8 mouse cellular contexts compared by ENCODE assay signal in genomic region chr17:56040857-56041163, GRCm38 (mm10). TPM values are rescaled to one million over a fixed set of nuclear protein-coding genes. Genes with fewer than 3 reads are reported as not detected.
DNase-seq lines count a peak whose midpoint lies in the region; ATAC-seq and TF ChIP-seq lines count a peak whose summit lies in the region.

No protein-coding gene starts in this region.

- H3K79me2 ChIP-seq in macrophage (ENCODE audit: inconsistent target): peaks cover 59% of the 10 kb centered on the region

- TF ChIP-seq CTCF in G1E (IDR thresholded peaks at IDR 0.05; ENCODE audit: low read depth, low read length): no peak
- TF ChIP-seq CTCF in heart, postnatal 0 days (IDR thresholded peaks at IDR 0.05; ENCODE audit: low read depth): no peak

- peak overlapping the region; percentile 96 for H3K4me2 ChIP-seq in heart, postnatal 0 days (ENCODE audit: low read depth, low read length)

- peaks cover 24% of the 10 kb centered on the region for H3K36me3 ChIP-seq in heart, embryonic 10.5 days
- H3K36me3 ChIP-seq in G1E (replicated peaks): peaks cover 40% of the 10 kb centered on the region
- H3K36me3 ChIP-seq in heart, postnatal 0 days (replicated peaks; ENCODE audit: control insufficient read depth, insufficient read depth, low read length): no peaks in the 10 kb centered on the region; the same call in 1 of the 2 replicates
- H3K36me3 ChIP-seq in macrophage (ENCODE audit: inconsistent target): no peaks in the 10 kb centered on the region

- intact Hi-C loops in heart, postnatal 25 days (cut with DNase I): no loop called here
- intact Hi-C loops in left cerebral cortex, postnatal 4 days (cut with DNase I): no loop called here

- WGBS in heart, embryonic 10.5 days: 2% methylated on average over 12 of the region's 12 CpGs
- under 1% methylated on average over 12 of the region's 12 CpGs for WGBS in heart, postnatal 0 days
- WGBS in macrophage (ENCODE audit: missing documents): 2% methylated on average over 12 of the region's 12 CpGs

- no peaks in the 10 kb centered on the region for H3K9me3 ChIP-seq in heart, embryonic 10.5 days
- H3K9me3 ChIP-seq in G1E (replicated peaks): no peaks in the 10 kb centered on the region
- no peaks in the 10 kb centered on the region for H3K9me3 ChIP-seq in heart, postnatal 0 days (replicated peaks; ENCODE audit: control insufficient read depth, low read length)

- H3K27ac ChIP-seq in heart, embryonic 10.5 days: peak overlapping the region; percentile 94
- peak overlapping the region; percentile 58 for H3K27ac ChIP-seq in heart, postnatal 0 days (ENCODE audit: low read depth)
- H3K27ac ChIP-seq in macrophage: peak overlapping the region; percentile 60

- no peak for ATAC-seq in G1E (ENCODE audit: extremely low read depth, insufficient number of reproducible peaks, low FRiP score, poor library complexity, severe bottlenecking)
- no peak for ATAC-seq in heart, postnatal 0 days (ENCODE audit: insufficient read depth, low read depth)

- no peaks in the 10 kb centered on the region for H3K27me3 ChIP-seq in heart, embryonic 10.5 days (ENCODE audit: insufficient read depth, poor library complexity, severe bottlenecking)
- H3K27me3 ChIP-seq in G1E (ENCODE audit: insufficient read depth, low read length): no peaks in the 10 kb centered on the region
- no peaks in the 10 kb centered on the region for H3K27me3 ChIP-seq in heart, postnatal 0 days (ENCODE audit: control insufficient read depth, insufficient read depth, low read length)

- H3K9ac ChIP-seq in heart, postnatal 0 days (replicated peaks; ENCODE audit: low read depth, low read length): peak overlapping the region; percentile 79

- H3K4me3 ChIP-seq in heart, embryonic 10.5 days: peak overlapping the region; percentile 88
- peak overlapping the region; percentile 77 for H3K4me3 ChIP-seq in G1E (ENCODE audit: low read depth, low read length)
- H3K4me3 ChIP-seq in heart, postnatal 0 days (ENCODE audit: low read depth, low read length): peak overlapping the region; percentile 88
- H3K4me3 ChIP-seq in macrophage (ENCODE audit: inconsistent target): peak overlapping the region; percentile 88

- no peak for DNase-seq in heart, embryonic 10.5 days (ENCODE audit: low spot score)
- DNase-seq in heart, postnatal 25 days (ENCODE audit: low spot score): no peak
- DNase-seq in G1E (ENCODE audit: low spot score): no peak
- DNase-seq in heart, postnatal 0 days (ENCODE audit: low spot score): no peak
- no peak for DNase-seq in left cerebral cortex, postnatal 4 days
- DNase-seq in layer of hippocampus, postnatal 10 days (ENCODE audit: low spot score in 2 of 2): no peak
- no peak for DNase-seq in thymus, postnatal 36 days

- peaks cover 16% of the 10 kb centered on the region; the same call in 1 of the 2 replicates for H3K4me1 ChIP-seq in heart, embryonic 10.5 days
- H3K4me1 ChIP-seq in G1E (ENCODE audit: insufficient read depth, low read depth, low read length): peaks cover 60% of the 10 kb centered on the region
- peaks cover 6% of the 10 kb centered on the region for H3K4me1 ChIP-seq in heart, postnatal 0 days (ENCODE audit: control insufficient read depth, insufficient read depth)

- no peak for TF ChIP-seq EP300 in heart, postnatal 0 days (IDR thresholded peaks at IDR 0.05; ENCODE audit: low read depth)

RNA-seq across cellular contexts. Expression of gene Chaf1a, which starts 0.6 kb away (rescaled TPM):
- 24.0 and 30.0 TPM in 2 replicates for polyA plus RNA-seq in heart, embryonic 10.5 days (2016; fragmentation: Nextera tagmentation; extraction: Ambion mirVana)
- total RNA-seq in heart, postnatal 25 days (2021): 1 to 10 TPM in 1 of 2 experiments, under 1 TPM in 1; 0.95 to 1.2 TPM
- 31.2 and 32.9 TPM in 2 replicates for total RNA-seq in G1E (2014; fragmentation: Nextera tagmentation)
- total RNA-seq in G1E (2017): 29.0 and 31.3 TPM in 2 replicates
- polyA plus RNA-seq in G1E (2012): 84.1 and 143 TPM in 2 replicates
- 2.8 and 8.3 TPM in 2 replicates for total RNA-seq in heart, postnatal 0 days (2014; rRNA removed; ENCODE audit: low replicate concordance)
- 2.9 and 3.0 TPM in 2 replicates for polyA plus RNA-seq in heart, postnatal 0 days (2015; fragmentation: Nextera tagmentation; extraction: Ambion mirVana)
- 10 to 100 TPM in 3 of 26 experiments, 1 to 10 TPM in 23; 1.3 to 12.4 (median 5.2) TPM for total RNA-seq in macrophage (2018; cell fraction: chromatin; rRNA removed)
- 1 to 10 TPM; 1.3 to 6.7 (median 3.3) TPM for total RNA-seq in macrophage (2018; cell fraction: cytosol; rRNA removed)
- 10 to 100 TPM in 2 of 26 experiments, 1 to 10 TPM in 24; 1.6 to 28.4 (median 4.3) TPM for total RNA-seq in macrophage (2018; cell fraction: nucleus; rRNA removed)
- polyA plus RNA-seq in macrophage (2018): 2.5 to 17.1 TPM (median 6.2 TPM) in 3 replicates
- 1 to 10 TPM; 6.8 to 8.8 TPM for total RNA-seq in left cerebral cortex, postnatal 4 days (2021)
- total RNA-seq in layer of hippocampus, postnatal 10 days (2021): 1 to 10 TPM; 5.2 to 6.2 TPM

RNA-seq across cellular contexts. Expression of gene Sh3gl1, which starts 4.4 kb away (rescaled TPM):
- 117 and 155 TPM in 2 replicates for polyA plus RNA-seq in heart, embryonic 10.5 days (2016; fragmentation: Nextera tagmentation; extraction: Ambion mirVana)
- 10 to 100 TPM; 17.6 to 19.8 TPM for total RNA-seq in heart, postnatal 25 days (2021)
- 21.6 and 24.3 TPM in 2 replicates for total RNA-seq in G1E (2014; fragmentation: Nextera tagmentation)
- total RNA-seq in G1E (2017): 28.5 and 30.1 TPM in 2 replicates
- 64.2 and 74.6 TPM in 2 replicates for polyA plus RNA-seq in G1E (2012)
- 45.8 and 61.1 TPM in 2 replicates for total RNA-seq in heart, postnatal 0 days (2014; rRNA removed; ENCODE audit: low replicate concordance)
- 43.5 and 49.5 TPM in 2 replicates for polyA plus RNA-seq in heart, postnatal 0 days (2015; fragmentation: Nextera tagmentation; extraction: Ambion mirVana)
- total RNA-seq in macrophage (2018; cell fraction: chromatin; rRNA removed): 100 to 1,000 TPM in 25 of 26 experiments, 10 to 100 TPM in 1; 94.5 to 340 (median 169) TPM
- total RNA-seq in macrophage (2018; cell fraction: cytosol; rRNA removed): 10 to 100 TPM; 31.1 to 80.6 (median 57.8) TPM
- total RNA-seq in macrophage (2018; cell fraction: nucleus; rRNA removed): 100 to 1,000 TPM in 14 of 26 experiments, 10 to 100 TPM in 12; 48.9 to 325 (median 105) TPM
- polyA plus RNA-seq in macrophage (2018): 33.5 to 87.9 TPM (median 87.4 TPM) in 3 replicates
- total RNA-seq in left cerebral cortex, postnatal 4 days (2021): 10 to 100 TPM; 53.6 to 55.3 TPM
- 10 to 100 TPM; 58.7 to 59.9 TPM for total RNA-seq in layer of hippocampus, postnatal 10 days (2021)

RNA-seq across cellular contexts. Expression of gene Ubxn6, which starts 34.0 kb away (rescaled TPM):
- 33.1 and 34.3 TPM in 2 replicates for polyA plus RNA-seq in heart, embryonic 10.5 days (2016; fragmentation: Nextera tagmentation; extraction: Ambion mirVana)
- 10 to 100 TPM; 49.7 to 51.5 TPM for total RNA-seq in heart, postnatal 25 days (2021)
- total RNA-seq in G1E (2014; fragmentation: Nextera tagmentation) (9.0 and 9.3 TPM in 2 replicates), G1E (2017) (17.1 and 19.1 TPM in 2 replicates)
- polyA plus RNA-seq in G1E (2012) (21.2 and 21.4 TPM in 2 replicates), macrophage (2018) (28.9 to 74.4 TPM (median 41.1 TPM) in 3 replicates)
- total RNA-seq in heart, postnatal 0 days (2014; rRNA removed; ENCODE audit: low replicate concordance): 67.5 and 68.1 TPM in 2 replicates
- 56.2 and 58.2 TPM in 2 replicates for polyA plus RNA-seq in heart, postnatal 0 days (2015; fragmentation: Nextera tagmentation; extraction: Ambion mirVana)
- total RNA-seq in macrophage (2018; cell fraction: chromatin; rRNA removed): 10 to 100 TPM; 24.4 to 88.3 (median 51.3) TPM
- total RNA-seq in macrophage (2018; cell fraction: cytosol; rRNA removed): 10 to 100 TPM; 25.7 to 48.8 (median 31.2) TPM
- 10 to 100 TPM; 17.0 to 58.2 (median 27.0) TPM for total RNA-seq in macrophage (2018; cell fraction: nucleus; rRNA removed)
- total RNA-seq in left cerebral cortex, postnatal 4 days (2021): 10 to 100 TPM; 69.1 to 78.9 TPM
- total RNA-seq in layer of hippocampus, postnatal 10 days (2021): 10 to 100 TPM; 68.5 to 70.6 TPM

RNA-seq across cellular contexts. Expression of gene Mpnd, which starts 35.3 kb away (rescaled TPM):
- polyA plus RNA-seq in heart, embryonic 10.5 days (2016; fragmentation: Nextera tagmentation; extraction: Ambion mirVana): 69.5 and 111 TPM in 2 replicates
- total RNA-seq in heart, postnatal 25 days (2021): 10 to 100 TPM; 50.0 to 59.4 TPM
- total RNA-seq in G1E (2014; fragmentation: Nextera tagmentation): 11.2 and 25.4 TPM in 2 replicates
- 39.1 and 43.9 TPM in 2 replicates for total RNA-seq in G1E (2017)
- polyA plus RNA-seq in G1E (2012): 46.2 and 48.5 TPM in 2 replicates
- 100 and 114 TPM in 2 replicates for total RNA-seq in heart, postnatal 0 days (2014; rRNA removed; ENCODE audit: low replicate concordance)
- polyA plus RNA-seq in heart, postnatal 0 days (2015; fragmentation: Nextera tagmentation; extraction: Ambion mirVana): 42.5 and 42.9 TPM in 2 replicates
- total RNA-seq in macrophage (2018; cell fraction: chromatin; rRNA removed): 100 to 1,000 TPM in 3 of 26 experiments, 10 to 100 TPM in 23; 29.5 to 116 (median 76.4) TPM
- 10 to 100 TPM; 30.0 to 50.6 (median 39.5) TPM for total RNA-seq in macrophage (2018; cell fraction: cytosol; rRNA removed)
- 10 to 100 TPM; 26.4 to 93.3 (median 45.4) TPM for total RNA-seq in macrophage (2018; cell fraction: nucleus; rRNA removed)
- polyA plus RNA-seq in macrophage (2018): 31.2 to 42.2 TPM (median 38.7 TPM) in 3 replicates
- total RNA-seq in left cerebral cortex, postnatal 4 days (2021): 100 to 1,000 TPM in 1 of 2 experiments, 10 to 100 TPM in 1; 92.6 to 121 TPM
- total RNA-seq in layer of hippocampus, postnatal 10 days (2021): 100 to 1,000 TPM; 109 to 112 TPM

RNA-seq across cellular contexts. Expression of gene Stap2, which starts 35.4 kb away (rescaled TPM):
- polyA plus RNA-seq in heart, embryonic 10.5 days (2016; fragmentation: Nextera tagmentation; extraction: Ambion mirVana): 7.7 and 8.0 TPM in 2 replicates
- total RNA-seq in heart, postnatal 25 days (2021): 10 to 100 TPM; 14.1 to 14.6 TPM
- total RNA-seq in G1E (2014; fragmentation: Nextera tagmentation): not detected in 2 replicates
- 0.27 and 0.29 TPM in 2 replicates for total RNA-seq in G1E (2017)
- polyA plus RNA-seq in G1E (2012): not detected in 2 replicates
- 14.3 and 23.7 TPM in 2 replicates for total RNA-seq in heart, postnatal 0 days (2014; rRNA removed; ENCODE audit: low replicate concordance)
- 16.0 and 17.2 TPM in 2 replicates for polyA plus RNA-seq in heart, postnatal 0 days (2015; fragmentation: Nextera tagmentation; extraction: Ambion mirVana)
- total RNA-seq in macrophage (2018; cell fraction: chromatin; rRNA removed): 1 to 10 TPM; 1.1 to 4.3 (median 1.8) TPM
- total RNA-seq in macrophage (2018; cell fraction: cytosol; rRNA removed): under 1 TPM in 23 of 26 experiments, not detected in 3; 0.07 to 0.38 (median 0.18) TPM
- 1 to 10 TPM in 20 of 26 experiments, under 1 TPM in 6; 0.33 to 3.4 (median 1.4) TPM for total RNA-seq in macrophage (2018; cell fraction: nucleus; rRNA removed)
- polyA plus RNA-seq in macrophage (2018): 0.22 to 0.28 TPM in 2 of 3 replicates, not detected in the other
- 1 to 10 TPM; 3.8 to 4.6 TPM for total RNA-seq in left cerebral cortex, postnatal 4 days (2021)
- total RNA-seq in layer of hippocampus, postnatal 10 days (2021): 1 to 10 TPM; 5.3 TPM
